Mouse (Mus musculus) CH12.LX (cell line): ENCODE results near the gene Pfas.
"Not testable (repeated sequence)": the region's sequence is repeated elsewhere in the genome, so short reads cannot be mapped to it uniquely, and the experiment has no call there.

Experiments used
- CHD1 ChIP-seq: IDR thresholded peaks from 2 replicates; pipeline ENCODE4 v1.6.1; 2012; ENCODE audit warnings: low read depth, low read length, improper control_type of control experiment, inconsistent platforms
- CTCF ChIP-seq, 2 experiments: IDR thresholded peaks in 1 of 2; conservative IDR thresholded peaks in 1 of 2; 2 replicates each; pipeline ENCODE4 v1.5.1; 2011 to 2012; ENCODE audit warnings: low read depth in 2 of 2, low read length in 2 of 2, improper control_type of control experiment in 1 of 2, inconsistent platforms in 1 of 2, mild to moderate bottlenecking in 1 of 2, moderate library complexity in 1 of 2
- EP300 ChIP-seq: IDR thresholded peaks from 2 replicates; pipeline ENCODE4 v1.6.1; 2011; ENCODE audit warnings: low read length, improper control_type of control experiment
- GABPA ChIP-seq: IDR thresholded peaks from 2 replicates; pipeline ENCODE4 v1.6.1; 2012; ENCODE audit warnings: low read depth, low read length, improper control_type of control experiment, inconsistent platforms; ENCODE audit not compliant: insufficient replicate concordance
- HCFC1 ChIP-seq: IDR thresholded peaks from 2 replicates; pipeline ENCODE4 v1.6.1; 2012; ENCODE audit warnings: low read depth, mild to moderate bottlenecking, inconsistent platforms, low read length, improper control_type of control experiment
- KAT2A ChIP-seq: IDR thresholded peaks from 2 replicates; pipeline ENCODE4 v1.6.1; 2012; ENCODE audit warnings: low read length, improper control_type of control experiment, inconsistent platforms; ENCODE audit not compliant: insufficient replicate concordance
- MAFK ChIP-seq: IDR thresholded peaks from 2 replicates; pipeline ENCODE4 v1.6.1; 2011; ENCODE audit warnings: low read length, improper control_type of control experiment; ENCODE audit not compliant: insufficient replicate concordance
- MAX ChIP-seq: IDR thresholded peaks from 2 replicates; pipeline ENCODE4 v1.6.1; 2011; ENCODE audit warnings: low read length, improper control_type of control experiment
- MAZ ChIP-seq: IDR thresholded peaks from 2 replicates; pipeline ENCODE4 v1.6.1; 2012; ENCODE audit warnings: low read depth, mild to moderate bottlenecking, inconsistent platforms, low read length, improper control_type of control experiment, moderate library complexity
- POLR2A ChIP-seq: IDR thresholded peaks from 2 replicates; pipeline ENCODE4 v1.6.1; 2011; ENCODE audit warnings: low read depth, mild to moderate bottlenecking, improper control_type of control experiment, low read length
- TBP ChIP-seq: conservative IDR thresholded peaks from 2 replicates; pipeline ENCODE4 v1.6.1; 2011; ENCODE audit warnings: low read depth, low read length, improper control_type of control experiment
- USF2 ChIP-seq: conservative IDR thresholded peaks from 2 replicates; pipeline ENCODE4 v1.6.1; 2011; ENCODE audit warnings: low read depth, low read length, improper control_type of control experiment

- TF ChIP-seq TBP, result 0 out of 2 replicates have a peak, but pooled peaks have one; percentile 59
- not testable (repeated sequence) for TF ChIP-seq USF2; MAZ; CTCF (conservative IDR thresholded peaks at IDR 0.05 in 1 of 2, IDR thresholded peaks at IDR 0.05 in 1 of 2; ENCODE audit: low read depth in 2 of 2, low read length in 2 of 2); POLR2A; KAT2A; MAX; GABPA; EP300; CHD1; MAFK; HCFC1
Measured at GRCm38 (mm10) chr11:68936951-68937350, 71.3 kb downstream of the Pfas start.
